Mouse (Mus musculus) brown adipose tissue, adult 24 weeks (tissue): ENCODE measurements around the gene Ddr1. TPM values are rescaled to one million over a fixed set of nuclear protein-coding genes. Genes with fewer than 3 reads are reported as not detected.
"Not testable (repeated sequence)": the region's sequence is repeated elsewhere in the genome, so short reads cannot be mapped to it uniquely, and the experiment has no call there.

ENCODE experiments used
- H3K27ac ChIP-seq: fragments of 200-500 bp; replicated peaks from 2 replicates; pipeline ENCODE4 v1.5.1; 2012; ENCODE audit warnings: low read depth, mild to moderate bottlenecking, low read length
- H3K4me1 ChIP-seq: fragments of 200-500 bp; 2 replicates; pipeline ENCODE4 v1.6.1; 2012; ENCODE audit warnings: low read length, mixed read lengths; ENCODE audit not compliant: control insufficient read depth, insufficient read depth, insufficient read length
- H3K4me3 ChIP-seq: fragments of 200-500 bp; 2 replicates; pipeline ENCODE4 v1.5.1; 2012; ENCODE audit warnings: low read depth, mild to moderate bottlenecking, low read length, moderate library complexity; ENCODE audit not compliant: insufficient read depth
- polyA plus RNA-seq: library from polyadenylated mRNA; stranded (reverse); fragments of >200 nt; gene quantifications from 2 replicates; pipeline ENCODE4 v1.2.4, GENCODE M21; 2012; ENCODE audit not compliant: missing spikeins, insufficient read depth, insufficient read length

The Ddr1 gene
- polyA plus RNA-seq, 1 experiment = 4.5 TPM

- not testable (repeated sequence) for H3K4me1 ChIP-seq, H3K4me3 ChIP-seq, H3K27ac ChIP-seq
Observed at GRCm38 (mm10) chr17:35730112-35730511, 25.7 kb upstream of the Ddr1 start.

GRCm38 (mm10) chr17:35728821-35729220 is 24.4 kb upstream of the Ddr1 start:
- no peak overlapping the region for H3K4me3 ChIP-seq
- H3K4me1 ChIP-seq = 0 out of 2 replicates have a peak, but pooled peaks cover 2% of the 10 kb centered on the region

GRCm38 (mm10) chr17:35727471-35728205 is 23.2 kb upstream of the Ddr1 start:
- Histone ChIP-seq H3K27ac (no peak overlapping the region), H3K4me1 (0 out of 2 replicates have a peak, but pooled peaks cover 2% of the 10 kb centered on the region), H3K4me3 (no peak overlapping the region)

More at GRCm38 (mm10) chr17:35728821-35729220, 24.4 kb upstream of the Ddr1 start:
- no peak overlapping the region for H3K27ac ChIP-seq

- H3K4me3 ChIP-seq = no peak overlapping the region
- H3K27ac ChIP-seq = peak overlapping the region; percentile 35
- H3K4me1 ChIP-seq = peaks cover 2% of the 10 kb centered on the region; the same call in 1 of the 2 replicates
Observed at GRCm38 (mm10) chr17:35727028-35727427, 22.6 kb upstream of the Ddr1 start.

GRCm38 (mm10) chr17:35725286-35726232 is 21.1 kb upstream of the Ddr1 start:
- H3K27ac ChIP-seq = 0 out of 2 replicates have a peak overlapping the region, but pooled peaks have one; percentile 13
- peaks cover 2% of the 10 kb centered on the region; the same call in 1 of the 2 replicates for H3K4me1 ChIP-seq
- H3K4me3 ChIP-seq = no peak overlapping the region

- Histone ChIP-seq H3K4me1 (peaks cover 2% of the 10 kb centered on the region; the same call in 1 of the 2 replicates), H3K4me3 (no peak overlapping the region), H3K27ac (peak overlapping the region; percentile 35; the same call in 1 of the 2 replicates)
Observed at GRCm38 (mm10) chr17:35721676-35722075, 17.3 kb upstream of the Ddr1 start.

- no peak overlapping the region for H3K4me3 ChIP-seq
- no peaks in the 10 kb centered on the region; the same call in 1 of the 2 replicates for H3K4me1 ChIP-seq
- H3K27ac ChIP-seq = no peak overlapping the region
Observed at GRCm38 (mm10) chr17:35720340-35720727, 15.9 kb upstream of the Ddr1 start.

- no peaks in the 10 kb centered on the region; the same call in 1 of the 2 replicates for H3K4me1 ChIP-seq
- H3K4me3 ChIP-seq = no peak overlapping the region
- H3K27ac ChIP-seq = no peak overlapping the region
Observed at GRCm38 (mm10) chr17:35719616-35720339, 15.4 kb upstream of the Ddr1 start.

GRCm38 (mm10) chr17:35717080-35717479 is 12.7 kb upstream of the Ddr1 start:
- H3K4me1 ChIP-seq = no peaks in the 10 kb centered on the region; the same call in 1 of the 2 replicates
- H3K27ac ChIP-seq = no peak overlapping the region
- H3K4me3 ChIP-seq = no peak overlapping the region

- Histone ChIP-seq H3K27ac (no peak overlapping the region), H3K4me1 (no peaks in the 10 kb centered on the region), H3K4me3 (no peak overlapping the region)
Observed at GRCm38 (mm10) chr17:35716114-35716513, 11.7 kb upstream of the Ddr1 start.

- Histone ChIP-seq H3K4me1 (no peaks in the 10 kb centered on the region), H3K4me3 (no peak overlapping the region), H3K27ac (no peak overlapping the region)
Observed at GRCm38 (mm10) chr17:35710705-35711347, 6.4 kb upstream of the Ddr1 start.

- H3K4me1 ChIP-seq = peaks cover 2% of the 10 kb centered on the region; the same call in 1 of the 2 replicates
- H3K4me3 ChIP-seq = no peak overlapping the region
- no peak overlapping the region for H3K27ac ChIP-seq
Observed at GRCm38 (mm10) chr17:35708611-35709010, 4.2 kb upstream of the Ddr1 start.

GRCm38 (mm10) chr17:35707929-35708328 is 3.5 kb upstream of the Ddr1 start:
- H3K4me1 ChIP-seq = peaks cover 2% of the 10 kb centered on the region; the same call in 1 of the 2 replicates
- no peak overlapping the region for H3K4me3 ChIP-seq
- no peak overlapping the region for H3K27ac ChIP-seq

- H3K4me1 ChIP-seq = peaks cover 2% of the 10 kb centered on the region; the same call in 1 of the 2 replicates
- H3K27ac ChIP-seq = no peak overlapping the region
- no peak overlapping the region for H3K4me3 ChIP-seq
Observed at GRCm38 (mm10) chr17:35705836-35706235, 1.4 kb upstream of the Ddr1 start.
